Comparison of ENCODE assay signal across 19 mouse cellular contexts in the genomic region with DNA sequence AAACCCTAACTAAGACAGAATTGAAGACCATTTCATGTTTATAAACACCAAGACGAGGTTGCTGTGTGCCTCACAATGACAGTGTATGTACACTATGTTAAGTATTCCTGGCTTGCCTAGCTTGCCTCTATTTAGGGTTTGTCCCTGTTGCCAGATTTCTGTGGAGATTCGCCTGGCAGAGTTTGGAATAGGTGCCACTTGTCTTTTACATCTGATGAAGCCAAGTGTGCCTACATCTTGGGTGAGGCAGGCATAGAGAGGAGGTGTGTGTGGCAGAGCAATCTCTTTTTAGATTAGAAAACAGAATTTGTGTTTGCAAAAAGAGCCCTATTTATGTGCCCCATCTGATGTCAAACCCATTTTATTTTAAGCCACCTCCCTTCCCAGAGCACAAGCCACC. TPM values are rescaled to one million over a fixed set of nuclear protein-coding genes. Genes with fewer than 3 reads are reported as not detected.
DNase-seq lines count a peak whose midpoint lies in the region; ATAC-seq lines count a peak whose summit lies in the region.
"Had no signal": no experiment of that assay in that cellular context is flagged by ENCODE, and none has a peak within 500 bp of the region (broad histone marks: within the 10 kb centered on the region; RNA-seq: fewer than 3 reads in every experiment).

No protein-coding gene starts in this region.

- peaks cover 7% of the 10 kb centered on the region; the same call in 1 of the 2 replicates for H3K27me3 ChIP-seq in liver, embryonic 15.5 days
- H3K27me3 ChIP-seq: heart, embryonic 15.5 days; midbrain, embryonic 13.5 days; neural tube, embryonic 12.5 days had no signal

- 0 out of 2 replicates have a peak, but pooled peaks have one; percentile 35 for ATAC-seq in liver, embryonic 15.5 days (ENCODE audit: insufficient read depth)
- ATAC-seq: midbrain, embryonic 13.5 days had no signal

- H3K4me1 ChIP-seq in liver, embryonic 15.5 days (replicated peaks) = peaks cover 46% of the 10 kb centered on the region
- H3K4me1 ChIP-seq: heart, embryonic 15.5 days; midbrain, embryonic 13.5 days; neural tube, embryonic 12.5 days had no signal

- no peak overlapping the region for H3K9ac ChIP-seq in liver, embryonic 15.5 days
- H3K9ac ChIP-seq: heart, embryonic 15.5 days; midbrain, embryonic 13.5 days; neural tube, embryonic 12.5 days had no signal

- peak overlapping the region; percentile 39 for H3K27ac ChIP-seq in liver, embryonic 15.5 days (replicated peaks)
- H3K27ac ChIP-seq: forebrain, embryonic 10.5 days; heart, adult 2 months; heart, embryonic 15.5 days; limb, embryonic 10.5 days; midbrain, embryonic 13.5 days; neural tube, embryonic 12.5 days; stomach, postnatal 0 days had no signal

- H3K36me3 ChIP-seq in liver, embryonic 15.5 days (replicated peaks) = no peaks in the 10 kb centered on the region
- H3K36me3 ChIP-seq: forebrain, embryonic 10.5 days; heart, embryonic 15.5 days; limb, embryonic 10.5 days; midbrain, embryonic 13.5 days; neural tube, embryonic 12.5 days had no signal

- no peaks in the 10 kb centered on the region for H3K9me3 ChIP-seq in liver, embryonic 15.5 days (replicated peaks)
- H3K9me3 ChIP-seq: forebrain, embryonic 10.5 days; heart, embryonic 15.5 days; limb, embryonic 10.5 days; midbrain, embryonic 13.5 days; neural tube, embryonic 12.5 days had no signal

- DNase-seq in layer of hippocampus, adult 8-10 months (ENCODE audit: low spot score in 2 of 2) = peak; percentile 40 to 56
- DNase-seq in layer of hippocampus, adult 11-12 months (ENCODE audit: low spot score) = no peak
- peak; percentile 79 for DNase-seq in right cerebral cortex, adult 18-20 months
- DNase-seq in right cerebral cortex, postnatal 14 days = no peak
- no peak for DNase-seq in heart, postnatal 4 days
- no peak for DNase-seq in embryo, embryonic 9.5 days (ENCODE audit: extremely low spot score)
- DNase-seq: B cell, adult 2 months; gastrocnemius, postnatal 25 days; heart, adult 2 months; kidney, adult 18-20 months; lung, adult 18-20 months; lung, postnatal 14 days had no signal

- 58% methylated on average over 2 of the region's 2 CpGs for WGBS in liver, embryonic 15.5 days (ENCODE audit: insufficient replicate concordance)

- H3K4me2 ChIP-seq in liver, embryonic 15.5 days = peak overlapping the region; percentile 48
- H3K4me2 ChIP-seq: heart, embryonic 15.5 days; midbrain, embryonic 13.5 days; neural tube, embryonic 12.5 days had no signal

- peak overlapping the region; percentile 29 for H3K4me3 ChIP-seq in liver, embryonic 15.5 days (replicated peaks)
- H3K4me3 ChIP-seq: forebrain, embryonic 10.5 days; heart, adult 2 months; heart, embryonic 15.5 days; limb, embryonic 10.5 days; midbrain, embryonic 13.5 days; neural tube, embryonic 12.5 days had no signal

RNA-seq across cellular contexts. Expression of gene Bod1, which starts 12.4 kb away (rescaled TPM):
- total RNA-seq in layer of hippocampus, adult 8-10 months (2022) = 100 to 1,000 TPM in 1 of 4 experiments, 10 to 100 TPM in 3; 91.2 to 101 (median 93.4) TPM
- polyA plus RNA-seq in liver, embryonic 15.5 days (2015; fragmentation: Nextera tagmentation; extraction: Ambion mirVana) = 11.8 and 13.1 TPM in 2 replicates
- 10 to 100 TPM; 85.1 to 94.5 TPM for total RNA-seq in heart, postnatal 4 days (2021)

Comparison
In these comparisons a context has a peak if more than half of its experiments do, and no peak if none do; other contexts are left out.
1. DNase-seq: peak in layer of hippocampus, adult 8-10 months (2 of 2) and right cerebral cortex, adult 18-20 months (single experiment); none in layer of hippocampus, adult 11-12 months (single experiment), right cerebral cortex, postnatal 14 days (single experiment), heart, postnatal 4 days (single experiment) and embryo, embryonic 9.5 days (single experiment).